Mouse (Mus musculus) bone marrow, adult 2 months (tissue): Measurements from ENCODE around the gene Gm49333.

ENCODE experiments used
- CTCF ChIP-seq: fragments of 200-500 bp; IDR thresholded peaks from 2 replicates; pipeline ENCODE4 v1.5.1; 2011; ENCODE audit warnings: low read length, control low read depth; ENCODE audit not compliant: control insufficient read depth, insufficient read depth
- POLR2A ChIP-seq: fragments of 200-500 bp; IDR thresholded peaks from 2 replicates; pipeline ENCODE4 v1.6.1; 2011; ENCODE audit warnings: low read depth, mild to moderate bottlenecking, control low read depth, low read length, borderline replicate concordance; ENCODE audit not compliant: control insufficient read depth

- no peak for TF ChIP-seq POLR2A
- TF ChIP-seq CTCF, result no peak
Measured at GRCm38 (mm10) chr16:20596687-20597441, 14.5 kb upstream of the Gm49333 start.
